Mouse (Mus musculus): ENCODE measurements at regions not wholly inside any gene's neighbourhood (a gene's known extent, or its start where the extent isn't known, plus 50 kb on each side); places are given as distances from the start of the nearest gene placed in this dataset.

DNA sequence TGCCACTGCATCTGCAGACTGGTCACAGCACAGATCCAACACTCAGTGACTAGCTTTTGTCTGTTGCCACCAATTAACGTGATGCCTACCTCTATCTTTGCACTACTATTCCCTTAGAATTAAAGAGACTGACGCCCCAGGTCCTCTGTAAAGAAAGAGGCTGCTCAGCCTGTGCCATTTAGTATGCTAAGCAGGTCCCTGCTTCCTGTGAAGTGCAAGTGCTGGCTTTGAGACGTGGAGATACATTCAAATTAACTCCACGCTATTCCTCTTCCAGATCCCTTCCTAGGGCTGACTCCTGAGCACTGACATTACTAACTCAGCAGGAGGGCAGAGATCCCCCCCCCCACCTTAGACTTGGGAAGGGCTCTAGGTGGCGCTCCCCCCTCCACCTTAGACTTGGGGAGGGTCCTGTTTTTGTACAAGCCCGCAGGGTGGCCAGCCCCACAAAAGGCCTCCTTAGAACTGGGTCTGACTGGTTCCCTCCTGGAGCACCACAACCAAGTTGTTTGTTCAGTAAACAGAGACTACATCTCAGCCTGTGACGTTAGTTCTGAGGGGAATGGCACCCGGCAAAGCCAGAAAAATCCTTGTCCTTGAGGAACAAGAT, 184.0 kb downstream of the Gm26897 start:
- no peak for TF ChIP-seq POLR2A (IDR thresholded peaks at IDR 0.05; ENCODE audit: insufficient read depth, low read length)
- Histone ChIP-seq H3K4me1 (ENCODE audit: control insufficient read depth, insufficient read depth, low read length) (no peaks in the 10 kb centered on the region), H3K36me3 (ENCODE audit: control insufficient read depth, insufficient read depth, low read length, poor library complexity, severe bottlenecking) (no peaks in the 10 kb centered on the region), H3K27me3 (ENCODE audit: control insufficient read depth, insufficient read depth, low read length, poor library complexity, severe bottlenecking) (no peaks in the 10 kb centered on the region), H3K9ac (ENCODE audit: low read depth, poor library complexity, severe bottlenecking) (no peak overlapping the region), H3K9me3 (replicated peaks; ENCODE audit: control insufficient read depth, insufficient read depth, low read length, poor library complexity, severe bottlenecking) (no peaks in the 10 kb centered on the region), H3K4me3 (ENCODE audit: low read depth, low read length) (no peak overlapping the region), H3K27ac (ENCODE audit: insufficient read depth, low read length) (no peak overlapping the region)

DNA sequence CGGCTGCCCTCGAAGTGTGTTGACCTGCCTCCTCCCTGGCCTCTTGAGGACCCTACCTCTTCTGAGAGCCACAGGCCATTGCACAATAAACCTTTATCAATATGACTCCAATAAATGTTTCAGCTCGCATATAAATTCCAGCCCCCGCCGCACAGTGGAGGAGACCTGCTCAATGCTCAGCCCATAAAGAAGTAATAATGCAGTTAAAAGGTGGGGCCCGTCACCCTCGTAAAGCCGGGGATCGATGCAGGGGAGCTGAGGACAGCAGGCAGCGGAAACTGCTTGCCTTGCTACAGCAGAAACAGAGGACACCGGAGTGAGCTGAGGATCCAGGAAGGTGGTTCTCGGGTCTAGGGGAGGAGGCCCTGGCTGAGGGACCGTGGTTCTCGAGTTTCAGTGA, 185.2 kb downstream of the Gm26897 start:
- H3K4me1 ChIP-seq (ENCODE audit: control insufficient read depth, insufficient read depth, low read length), result no peaks in the 10 kb centered on the region
- H3K27me3 ChIP-seq (ENCODE audit: control insufficient read depth, insufficient read depth, low read length, poor library complexity, severe bottlenecking), result no peaks in the 10 kb centered on the region
- TF ChIP-seq EP300 (IDR thresholded peaks at IDR 0.05; ENCODE audit: insufficient read depth, low read depth, low read length), result no peak
- no peak for TF ChIP-seq CTCF (IDR thresholded peaks at IDR 0.05; ENCODE audit: low read depth, low read length)
- no peak for TF ChIP-seq POLR2A (IDR thresholded peaks at IDR 0.05; ENCODE audit: insufficient read depth, low read length)
- no peaks in the 10 kb centered on the region for H3K36me3 ChIP-seq (ENCODE audit: control insufficient read depth, insufficient read depth, low read length, poor library complexity, severe bottlenecking)
- no peaks in the 10 kb centered on the region for H3K9me3 ChIP-seq (replicated peaks; ENCODE audit: control insufficient read depth, insufficient read depth, low read length, poor library complexity, severe bottlenecking)
- no peak overlapping the region for H3K4me3 ChIP-seq (ENCODE audit: low read depth, low read length)
- no peak overlapping the region for H3K27ac ChIP-seq (ENCODE audit: insufficient read depth, low read length)
- H3K9ac ChIP-seq (ENCODE audit: low read depth, poor library complexity, severe bottlenecking), result no peak overlapping the region

DNA sequence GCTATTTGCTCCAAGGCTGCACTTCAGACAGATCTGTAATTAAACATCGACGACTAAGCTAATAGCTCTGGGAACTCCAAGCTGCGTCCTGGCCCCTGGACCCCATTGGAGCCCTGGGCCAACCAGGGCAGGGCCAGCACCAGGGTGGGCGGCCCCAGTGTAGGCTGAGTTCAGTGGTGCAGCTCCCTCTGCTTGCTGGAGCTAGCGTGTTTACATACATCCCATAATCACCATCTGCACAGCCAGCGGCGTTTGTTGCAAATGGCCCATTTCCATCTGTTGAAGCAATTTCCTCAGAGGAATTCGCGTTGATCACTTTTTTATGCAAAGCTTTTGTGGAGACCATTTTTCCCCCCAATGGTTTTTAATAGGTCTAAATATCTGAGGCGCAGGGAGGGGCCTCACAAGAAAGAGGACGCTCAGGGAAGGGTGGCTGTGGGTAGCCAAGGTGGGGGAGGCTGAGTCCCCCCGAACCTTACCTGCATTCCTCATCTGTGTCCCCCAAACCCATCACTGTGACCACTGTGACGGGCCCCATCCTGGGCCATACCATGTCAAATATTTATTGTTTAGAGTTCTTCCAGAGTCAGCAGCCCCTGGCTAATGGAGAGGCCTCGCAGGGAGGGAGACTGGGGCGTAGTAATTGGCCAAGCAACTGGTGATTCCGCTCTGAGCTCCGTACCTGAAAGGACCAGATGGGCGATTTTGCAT, 189.4 kb downstream of the Gm26897 start:
- Histone ChIP-seq H3K27me3 (ENCODE audit: control insufficient read depth, insufficient read depth, low read length, poor library complexity, severe bottlenecking) (no peaks in the 10 kb centered on the region), H3K9me3 (replicated peaks; ENCODE audit: control insufficient read depth, insufficient read depth, low read length, poor library complexity, severe bottlenecking) (no peaks in the 10 kb centered on the region), H3K4me1 (ENCODE audit: control insufficient read depth, insufficient read depth, low read length) (no peaks in the 10 kb centered on the region), H3K4me3 (ENCODE audit: low read depth, low read length) (no peak overlapping the region), H3K27ac (ENCODE audit: insufficient read depth, low read length) (no peak overlapping the region), H3K36me3 (ENCODE audit: control insufficient read depth, insufficient read depth, low read length, poor library complexity, severe bottlenecking) (no peaks in the 10 kb centered on the region), H3K9ac (ENCODE audit: low read depth, poor library complexity, severe bottlenecking) (no peak overlapping the region)
- no peak for TF ChIP-seq CTCF (IDR thresholded peaks at IDR 0.05; ENCODE audit: low read depth, low read length)
- no peak for TF ChIP-seq POLR2A (IDR thresholded peaks at IDR 0.05; ENCODE audit: insufficient read depth, low read length)
- no peak for TF ChIP-seq EP300 (IDR thresholded peaks at IDR 0.05; ENCODE audit: insufficient read depth, low read depth, low read length)

DNA sequence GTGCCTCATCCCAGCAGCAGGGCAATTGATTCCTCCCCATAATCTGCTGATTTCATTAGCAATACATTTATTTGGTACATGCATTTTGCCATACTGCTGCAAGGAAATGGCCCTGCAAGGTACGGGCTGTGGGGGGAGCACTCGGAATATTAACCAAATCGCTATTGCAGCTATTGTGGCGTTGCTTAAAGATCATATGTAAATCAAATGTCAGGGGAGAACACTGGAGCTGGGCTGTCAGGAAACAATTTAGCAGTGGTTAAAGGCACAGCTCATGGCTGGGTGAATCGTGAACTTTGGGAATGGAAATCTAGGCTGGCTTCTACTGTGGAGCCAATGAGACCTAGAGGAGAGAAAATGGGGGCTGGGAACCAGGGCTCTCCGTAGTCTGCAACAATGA, 192.0 kb downstream of the Gm26897 start:
- H3K4me1 ChIP-seq (ENCODE audit: control insufficient read depth, insufficient read depth, low read length), result no peaks in the 10 kb centered on the region
- no peak overlapping the region for H3K27ac ChIP-seq (ENCODE audit: insufficient read depth, low read length)
- H3K27me3 ChIP-seq (ENCODE audit: control insufficient read depth, insufficient read depth, low read length, poor library complexity, severe bottlenecking), result no peaks in the 10 kb centered on the region
- H3K9me3 ChIP-seq (replicated peaks; ENCODE audit: control insufficient read depth, insufficient read depth, low read length, poor library complexity, severe bottlenecking), result no peaks in the 10 kb centered on the region
- H3K4me3 ChIP-seq (ENCODE audit: low read depth, low read length), result no peak overlapping the region
- no peaks in the 10 kb centered on the region for H3K36me3 ChIP-seq (ENCODE audit: control insufficient read depth, insufficient read depth, low read length, poor library complexity, severe bottlenecking)
- TF ChIP-seq CTCF (IDR thresholded peaks at IDR 0.05; ENCODE audit: low read depth, low read length) (no peak), EP300 (IDR thresholded peaks at IDR 0.05; ENCODE audit: insufficient read depth, low read depth, low read length) (no peak), POLR2A (IDR thresholded peaks at IDR 0.05; ENCODE audit: insufficient read depth, low read length) (no peak)
- no peak overlapping the region for H3K9ac ChIP-seq (ENCODE audit: low read depth, poor library complexity, severe bottlenecking)

DNA sequence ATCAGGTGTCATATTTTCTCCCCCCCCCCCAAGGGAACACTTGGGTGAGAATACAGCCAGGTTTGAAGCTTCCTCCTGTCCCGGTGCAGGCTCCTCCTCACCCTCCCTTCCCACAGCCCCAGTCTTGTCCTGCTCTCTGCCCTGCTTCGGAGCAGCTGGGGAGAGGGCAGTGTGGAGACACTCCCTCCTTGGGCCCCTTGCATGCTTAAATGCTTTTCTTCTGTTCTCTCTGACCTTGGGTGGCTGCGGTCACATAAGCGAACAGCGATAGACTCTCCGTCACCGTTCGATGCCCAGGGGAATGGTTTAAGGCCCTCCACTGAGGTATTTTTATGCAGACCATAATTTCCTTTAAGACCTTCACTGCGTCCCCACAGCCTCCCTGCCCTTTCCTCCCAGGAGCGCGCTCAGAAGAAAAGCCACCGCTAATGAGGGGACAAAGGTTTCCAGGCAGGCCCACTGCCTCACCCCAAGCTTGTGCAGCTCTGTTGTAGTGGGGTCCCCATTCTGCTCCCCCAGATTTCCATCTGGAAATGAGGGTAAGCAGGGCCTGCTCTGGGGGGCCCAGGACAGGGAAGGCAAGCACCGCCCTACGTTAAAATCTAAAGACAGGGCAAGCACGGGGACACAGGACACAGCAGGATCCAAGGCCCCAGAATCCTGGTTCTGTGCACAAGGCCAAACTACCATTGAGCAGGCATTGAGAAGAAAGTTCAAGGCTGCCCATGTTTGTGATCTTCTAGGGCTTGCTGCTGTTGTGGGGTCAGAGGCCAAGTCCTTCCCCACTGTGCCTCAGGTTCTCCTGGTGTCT, 195.7 kb downstream of the Gm26897 start:
- H3K36me3 ChIP-seq (ENCODE audit: control insufficient read depth, insufficient read depth, low read length, poor library complexity, severe bottlenecking), result no peaks in the 10 kb centered on the region
- H3K9ac ChIP-seq (ENCODE audit: low read depth, poor library complexity, severe bottlenecking), result no peak overlapping the region
- H3K4me3 ChIP-seq (ENCODE audit: low read depth, low read length), result no peak overlapping the region
- H3K4me1 ChIP-seq (ENCODE audit: control insufficient read depth, insufficient read depth, low read length), result no peaks in the 10 kb centered on the region
- no peaks in the 10 kb centered on the region for H3K27me3 ChIP-seq (ENCODE audit: control insufficient read depth, insufficient read depth, low read length, poor library complexity, severe bottlenecking)
- no peak overlapping the region for H3K27ac ChIP-seq (ENCODE audit: insufficient read depth, low read length)
- no peak for TF ChIP-seq EP300 (IDR thresholded peaks at IDR 0.05; ENCODE audit: insufficient read depth, low read depth, low read length)
- no peak for TF ChIP-seq POLR2A (IDR thresholded peaks at IDR 0.05; ENCODE audit: insufficient read depth, low read length)
- no peak for TF ChIP-seq CTCF (IDR thresholded peaks at IDR 0.05; ENCODE audit: low read depth, low read length)
- no peaks in the 10 kb centered on the region for H3K9me3 ChIP-seq (replicated peaks; ENCODE audit: control insufficient read depth, insufficient read depth, low read length, poor library complexity, severe bottlenecking)

DNA sequence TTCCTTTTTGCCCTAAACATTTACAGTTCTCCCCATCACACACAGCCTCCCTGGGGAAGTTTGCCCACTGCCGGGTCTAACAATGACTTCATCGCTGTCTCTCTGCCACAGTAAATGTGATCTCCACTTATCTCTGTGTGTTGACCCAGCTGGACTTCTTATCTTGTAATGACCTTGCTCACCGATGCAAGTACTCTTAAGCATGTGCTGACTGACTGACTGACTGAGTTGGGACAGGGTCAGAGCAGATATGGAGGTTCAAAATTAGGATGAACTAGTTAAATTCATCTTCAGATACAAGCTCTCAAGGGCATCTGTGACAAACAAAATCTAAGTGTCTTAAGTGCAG, 196.2 kb downstream of the Gm26897 start:
- no peaks in the 10 kb centered on the region for H3K4me1 ChIP-seq (ENCODE audit: control insufficient read depth, insufficient read depth, low read length)
- no peak overlapping the region for H3K27ac ChIP-seq (ENCODE audit: insufficient read depth, low read length)
- H3K4me3 ChIP-seq (ENCODE audit: low read depth, low read length), result no peak overlapping the region
- H3K36me3 ChIP-seq (ENCODE audit: control insufficient read depth, insufficient read depth, low read length, poor library complexity, severe bottlenecking), result no peaks in the 10 kb centered on the region
- no peaks in the 10 kb centered on the region for H3K9me3 ChIP-seq (replicated peaks; ENCODE audit: control insufficient read depth, insufficient read depth, low read length, poor library complexity, severe bottlenecking)
- H3K9ac ChIP-seq (ENCODE audit: low read depth, poor library complexity, severe bottlenecking), result no peak overlapping the region
- no peak for TF ChIP-seq EP300 (IDR thresholded peaks at IDR 0.05; ENCODE audit: insufficient read depth, low read depth, low read length)
- TF ChIP-seq POLR2A (IDR thresholded peaks at IDR 0.05; ENCODE audit: insufficient read depth, low read length), result no peak
- no peak for TF ChIP-seq CTCF (IDR thresholded peaks at IDR 0.05; ENCODE audit: low read depth, low read length)
- no peaks in the 10 kb centered on the region for H3K27me3 ChIP-seq (ENCODE audit: control insufficient read depth, insufficient read depth, low read length, poor library complexity, severe bottlenecking)
